Mouse (Mus musculus): Measurements from ENCODE around the gene Bbs9. TPM values are rescaled to one million over a fixed set of nuclear protein-coding genes. Genes with fewer than 3 reads are reported as not detected.

Bbs9 gene
- polyA plus RNA-seq, 1 experiment from 2014 or later = 5.8 TPM

DNA sequence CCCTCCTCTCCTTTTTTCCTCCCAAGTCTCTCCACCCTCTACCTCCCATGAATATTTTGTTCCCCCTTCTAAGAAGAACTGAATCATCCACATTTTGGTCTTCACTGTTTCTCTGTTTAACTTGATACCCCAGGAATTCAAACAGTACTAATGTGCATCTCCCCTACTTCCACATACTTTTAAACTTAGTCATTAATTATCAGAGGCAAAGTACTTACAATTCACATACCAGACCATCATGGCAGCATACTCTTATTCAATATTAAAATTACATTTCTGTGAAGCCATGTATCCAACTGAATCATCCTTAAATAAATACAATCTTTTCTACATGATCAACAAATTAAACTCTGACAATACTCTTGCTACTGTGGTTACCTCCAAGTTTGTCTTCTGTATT lies 460.1 kb downstream of the Bbs9 start:
- H3K9ac ChIP-seq (ENCODE audit: low read length) = no peak overlapping the region
- H3K27me3 ChIP-seq (ENCODE audit: control insufficient read depth, insufficient read depth, low read length) = no peaks in the 10 kb centered on the region
- H3K4me1 ChIP-seq (replicated peaks; ENCODE audit: control insufficient read depth, insufficient read depth) = no peaks in the 10 kb centered on the region
- TF ChIP-seq EP300 (optimal IDR thresholded peaks at IDR 0.05) (no peak), CTCF (IDR thresholded peaks at IDR 0.05; ENCODE audit: low read depth) (no peak)
- no peak overlapping the region for H3K4me3 ChIP-seq (ENCODE audit: low read depth, low read length)
- H3K27ac ChIP-seq (replicated peaks) = no peak overlapping the region
- H3K36me3 ChIP-seq (ENCODE audit: control insufficient read depth, insufficient read depth, low read length) = no peaks in the 10 kb centered on the region
- no peak overlapping the region for H3K4me2 ChIP-seq (replicated peaks; ENCODE audit: low read depth)
- ATAC-seq (ENCODE audit: low FRiP score, low TSS enrichment) (no peak), DNase-seq (ENCODE audit: low spot score) (no peak)
- H3K9me3 ChIP-seq (ENCODE audit: control insufficient read depth, low read length) = no peaks in the 10 kb centered on the region

Other genes starting within 250 kb of the Bbs9 start
- 1.2 and 1.4 TPM in 2 replicates for gene Zfp599, start 215.8 kb upstream of the Bbs9 start, polyA plus RNA-seq (2015; fragmentation: Nextera tagmentation; extraction: Ambion mirVana)
- gene Zfp810, start 168.1 kb upstream of the Bbs9 start, polyA plus RNA-seq (2015; fragmentation: Nextera tagmentation; extraction: Ambion mirVana) = 10.1 and 10.2 TPM in 2 replicates
- gene Anln, start 86.5 kb upstream of the Bbs9 start, polyA plus RNA-seq (2015; fragmentation: Nextera tagmentation; extraction: Ambion mirVana) = 13.3 and 15.7 TPM in 2 replicates
- gene 9530077C05Rik, start 64.2 kb upstream of the Bbs9 start, polyA plus RNA-seq (2015; fragmentation: Nextera tagmentation; extraction: Ambion mirVana) = 2.2 and 2.8 TPM in 2 replicates
- not detected in 2 replicates for gene Gm17545, start 21.4 kb upstream of the Bbs9 start, polyA plus RNA-seq (2015; fragmentation: Nextera tagmentation; extraction: Ambion mirVana)
- gene Rp9, start 6.0 kb upstream of the Bbs9 start, polyA plus RNA-seq (2015; fragmentation: Nextera tagmentation; extraction: Ambion mirVana) = 62.1 and 65.0 TPM in 2 replicates